Mouse (Mus musculus): ENCODE measurements around the gene Shpk. TPM values are rescaled to one million over a fixed set of nuclear protein-coding genes. Genes with fewer than 3 reads are reported as not detected.

The Shpk gene
- polyA plus RNA-seq, 1 experiment from 2014 or later: 1.8 TPM

Other genes starting within 250 kb of the Shpk start
- gene Atp2a3, start 238.3 kb upstream of the Shpk start, polyA plus RNA-seq (2015; fragmentation: Nextera tagmentation; extraction: Ambion mirVana): 0.48 and 0.71 TPM in 2 replicates
- 0.41 and 0.58 TPM in 2 replicates for gene P2rx1, start 200.4 kb upstream of the Shpk start, polyA plus RNA-seq (2015; fragmentation: Nextera tagmentation; extraction: Ambion mirVana)
- 17.1 and 17.5 TPM in 2 replicates for gene Camkk1, start 180.5 kb upstream of the Shpk start, polyA plus RNA-seq (2015; fragmentation: Nextera tagmentation; extraction: Ambion mirVana)
- gene Ncbp3, start 151.7 kb upstream of the Shpk start, polyA plus RNA-seq (2015; fragmentation: Nextera tagmentation; extraction: Ambion mirVana): 13.5 and 14.2 TPM in 2 replicates
- 0.21 and 0.28 TPM in 2 replicates for gene Itgae, start 108.9 kb upstream of the Shpk start, polyA plus RNA-seq (2015; fragmentation: Nextera tagmentation; extraction: Ambion mirVana)
- gene Haspin, start 61.2 kb upstream of the Shpk start, polyA plus RNA-seq (2015; fragmentation: Nextera tagmentation; extraction: Ambion mirVana): 5.2 and 5.6 TPM in 2 replicates
- gene P2rx5, start 39.0 kb upstream of the Shpk start, polyA plus RNA-seq (2015; fragmentation: Nextera tagmentation; extraction: Ambion mirVana): 0.20 and 0.31 TPM in 2 replicates
- gene Emc6, start 22.4 kb upstream of the Shpk start, polyA plus RNA-seq (2015; fragmentation: Nextera tagmentation; extraction: Ambion mirVana): 122 and 123 TPM in 2 replicates
- gene Tax1bp3, start 22.4 kb upstream of the Shpk start, polyA plus RNA-seq (2015; fragmentation: Nextera tagmentation; extraction: Ambion mirVana): 193 and 195 TPM in 2 replicates
- 21.1 and 22.1 TPM in 2 replicates for gene Ctns, start 418 bp upstream of the Shpk start, polyA plus RNA-seq (2015; fragmentation: Nextera tagmentation; extraction: Ambion mirVana)
- gene Trpv1, start 34.8 kb downstream of the Shpk start, polyA plus RNA-seq (2015; fragmentation: Nextera tagmentation; extraction: Ambion mirVana): 0.18 and 0.22 TPM in 2 replicates
- gene Trpv3, start 67.9 kb downstream of the Shpk start, polyA plus RNA-seq (2015; fragmentation: Nextera tagmentation; extraction: Ambion mirVana): not detected in 2 replicates
- gene Aspa, start 130.1 kb downstream of the Shpk start, polyA plus RNA-seq (2015; fragmentation: Nextera tagmentation; extraction: Ambion mirVana): 0.36 and 0.40 TPM in 2 replicates
- gene Gm49340, start 130.3 kb downstream of the Shpk start, polyA plus RNA-seq (2015; fragmentation: Nextera tagmentation; extraction: Ambion mirVana): not detected in 2 replicates
- gene Spata22, start 130.3 kb downstream of the Shpk start, polyA plus RNA-seq (2015; fragmentation: Nextera tagmentation; extraction: Ambion mirVana): not detected in 2 replicates
- gene Olfr20, start 151.3 kb downstream of the Shpk start, polyA plus RNA-seq (2015; fragmentation: Nextera tagmentation; extraction: Ambion mirVana): not detected in 2 replicates
- not detected in 2 replicates for gene Olfr376, start 171.8 kb downstream of the Shpk start, polyA plus RNA-seq (2015; fragmentation: Nextera tagmentation; extraction: Ambion mirVana)
- not detected in 2 replicates for gene Olfr1, start 200.2 kb downstream of the Shpk start, polyA plus RNA-seq (2015; fragmentation: Nextera tagmentation; extraction: Ambion mirVana)
- not detected in 2 replicates for gene Olfr378, start 229.0 kb downstream of the Shpk start, polyA plus RNA-seq (2015; fragmentation: Nextera tagmentation; extraction: Ambion mirVana)